Comparison of ENCODE assay signal across 8 mouse cellular contexts in genomic region chr9:44799102-44799957, GRCm38 (mm10). TPM values are rescaled to one million over a fixed set of nuclear protein-coding genes. Genes with fewer than 3 reads are reported as not detected.
DNase-seq lines count a peak whose midpoint lies in the region; ATAC-seq and TF ChIP-seq lines count a peak whose summit lies in the region.

Gene Tmem25 (minus strand): TSS chr9:44799307.

- H3K27ac ChIP-seq in cortical plate, adult 2 months (ENCODE audit: insufficient read depth, low read length), result peak within 1 kb of the TSS; percentile 26; the same call in 1 of the 2 replicates
- peak within 1 kb of the TSS; percentile 79 for H3K27ac ChIP-seq in gastrocnemius, adult 2 months
- peak within 1 kb of the TSS; percentile 79 for H3K27ac ChIP-seq in hindbrain, postnatal 0 days

- under 1% methylated on average over 71 of the region's 75 CpGs for WGBS in hindbrain, postnatal 0 days

- H3K4me2 ChIP-seq in hindbrain, postnatal 0 days (ENCODE audit: low read depth, low read length), result peak within 1 kb of the TSS; percentile 93

- no peaks in the 10 kb centered on the region for H3K27me3 ChIP-seq in hindbrain, postnatal 0 days (ENCODE audit: insufficient read depth, low read length)

- peak within 1 kb of the TSS; percentile 77 for H3K9ac ChIP-seq in hindbrain, postnatal 0 days (replicated peaks; ENCODE audit: low read length)

- peak within 1 kb of the TSS; percentile 96 for H3K4me3 ChIP-seq in cortical plate, adult 2 months (ENCODE audit: insufficient read depth, low read length)
- peak within 1 kb of the TSS; percentile 82 for H3K4me3 ChIP-seq in gastrocnemius, adult 2 months
- H3K4me3 ChIP-seq in hindbrain, postnatal 0 days (ENCODE audit: low read length), result peak within 1 kb of the TSS; percentile 59

- no peaks in the 10 kb centered on the region for H3K36me3 ChIP-seq in hindbrain, postnatal 0 days (ENCODE audit: insufficient read depth, low read length)

- DNase-seq in gastrocnemius, adult 2 months, result peak; percentile 94
- peak; percentile 91 for DNase-seq in hindbrain, postnatal 0 days (ENCODE audit: low spot score)
- DNase-seq in left cerebral cortex, adult 18-20 months (ENCODE audit: low spot score in 2 of 2), result peak; percentile 85 to 92
- peak; percentile 85 to 90 for DNase-seq in lung, postnatal 4 days
- peak; percentile 59 for DNase-seq in retina, postnatal 7 days (ENCODE audit: low read depth, low spot score)
- peak; percentile 81 to 92 for DNase-seq in urinary bladder, adult 18-20 months (ENCODE audit: low spot score in 2 of 2)

- intact Hi-C loops in gastrocnemius, adult 2 months (cut with DNase I), result no loop called here

- TF ChIP-seq POLR2A in cortical plate, adult 2 months (IDR thresholded peaks at IDR 0.05; ENCODE audit: extremely low read depth, insufficient read depth, low read length), result peak; percentile 81; the same call in 1 of the 2 replicates

- no peak for TF ChIP-seq CTCF in cortical plate, adult 2 months (IDR thresholded peaks at IDR 0.05; ENCODE audit: extremely low read depth, insufficient read depth, low read length)
- TF ChIP-seq CTCF in gastrocnemius, adult 2 months (IDR thresholded peaks at IDR 0.05), result no peak
- no peak for TF ChIP-seq CTCF in hindbrain, postnatal 0 days (IDR thresholded peaks at IDR 0.05; ENCODE audit: low read depth)

- ATAC-seq in activated CD4-positive, CD25-positive, alpha-beta regulatory T cell, adult 4 months, result peak; percentile 84
- peak; percentile 95 for ATAC-seq in hindbrain, postnatal 0 days

- H3K9me3 ChIP-seq in hindbrain, postnatal 0 days (ENCODE audit: low read length), result no peaks in the 10 kb centered on the region

- no peaks in the 10 kb centered on the region for H3K4me1 ChIP-seq in cortical plate, adult 2 months (ENCODE audit: control insufficient read depth, insufficient read depth, low read length)
- 0 out of 2 replicates have a peak, but pooled peaks cover 6% of the 10 kb centered on the region for H3K4me1 ChIP-seq in hindbrain, postnatal 0 days (ENCODE audit: insufficient read depth, low read length)

RNA-seq across cellular contexts. Expression of gene Tmem25, which starts in this region (rescaled TPM):
- polyA plus RNA-seq in activated CD4-positive, CD25-positive, alpha-beta regulatory T cell, adult 4 months (2017; shearing (Covaris generic)), result 1 to 10 TPM in 1 of 2 experiments, under 1 TPM in 1; 0.34 to 1.5 TPM
- 111 and 117 TPM in 2 replicates for polyA plus RNA-seq in cortical plate, adult 2 months (2012; rRNA removed)
- total RNA-seq in gastrocnemius, adult 2 months (2021), result 1 to 10 TPM; 4.2 to 7.9 TPM
- total RNA-seq in hindbrain, postnatal 0 days (2014; rRNA removed), result 26.3 and 41.3 TPM in 2 replicates
- 28.9 and 31.9 TPM in 2 replicates for polyA plus RNA-seq in hindbrain, postnatal 0 days (2015; fragmentation: Nextera tagmentation; extraction: Ambion mirVana)
- 10 to 100 TPM; 52.2 to 66.1 TPM for total RNA-seq in left cerebral cortex, adult 18-20 months (2021)

Comparison
In these comparisons a context has a peak if more than half of its experiments do, and no peak if none do; other contexts are left out.
1. Peak in every context shown above with its lines: DNase-seq, ATAC-seq, H3K4me3 ChIP-seq and H3K27ac ChIP-seq.
2. RNA of gene Tmem25 (polyA plus RNA-seq): 111 to 117 TPM in cortical plate, adult 2 months and 28.9 to 31.9 TPM in hindbrain, postnatal 0 days; 0.34 to 1.5 TPM in activated CD4-positive, CD25-positive, alpha-beta regulatory T cell, adult 4 months; every median in the first group is over 10 times any median in the second.
3. H3K27ac ChIP-seq: peak in every context shown above with its lines; median percentile 79 in gastrocnemius, adult 2 months; 79 in hindbrain, postnatal 0 days; 26 in cortical plate, adult 2 months.